Mouse (Mus musculus): ENCODE measurements around the gene Rnf214.

Rnf214 gene

DNA sequence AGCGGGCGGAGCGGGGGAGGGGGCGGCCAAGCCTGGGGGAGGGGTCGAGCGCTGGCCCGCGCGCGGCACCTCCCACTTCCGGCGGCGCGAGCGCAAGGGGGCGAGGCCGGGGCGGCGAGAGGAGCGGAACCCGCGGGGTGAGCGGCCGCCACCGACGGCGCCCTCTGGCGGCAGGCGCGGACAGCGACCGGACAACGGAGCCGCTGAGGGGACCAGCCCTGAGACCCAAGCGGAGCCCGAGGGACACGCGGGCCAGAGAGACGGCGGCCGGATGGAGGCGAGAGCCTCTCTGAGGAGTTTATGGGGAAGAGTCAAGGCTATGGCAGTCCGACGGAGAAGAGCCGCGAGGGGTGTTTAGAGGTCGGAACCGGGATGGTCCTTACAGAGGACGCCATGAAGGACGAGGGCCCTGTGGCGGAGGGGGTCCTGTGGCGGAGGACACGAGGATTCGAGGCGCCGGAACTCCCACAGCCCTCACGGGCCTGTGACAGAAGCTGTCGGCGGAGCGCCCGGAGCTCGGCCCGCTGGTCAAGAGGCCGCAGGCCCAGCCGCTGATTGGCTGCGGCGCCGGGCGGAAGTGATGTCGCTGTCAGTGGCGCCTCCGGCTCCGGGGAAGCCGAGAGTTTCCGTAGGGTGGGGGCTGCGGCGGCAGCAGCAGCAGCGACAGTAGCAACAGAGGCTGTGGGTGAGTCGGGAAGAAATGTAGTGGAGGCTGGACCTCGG lies at the start of gene Rnf214, which contains the start of gene Pcsk7:
Gene Rnf214 (minus strand): TSS at position 557 of the 723 bp plus-strand sequence.
Gene Pcsk7 (plus strand): TSS at position 143 of the 723 bp plus-strand sequence.
- peak; percentile 89 for DNase-seq (ENCODE audit: low spot score)

DNA sequence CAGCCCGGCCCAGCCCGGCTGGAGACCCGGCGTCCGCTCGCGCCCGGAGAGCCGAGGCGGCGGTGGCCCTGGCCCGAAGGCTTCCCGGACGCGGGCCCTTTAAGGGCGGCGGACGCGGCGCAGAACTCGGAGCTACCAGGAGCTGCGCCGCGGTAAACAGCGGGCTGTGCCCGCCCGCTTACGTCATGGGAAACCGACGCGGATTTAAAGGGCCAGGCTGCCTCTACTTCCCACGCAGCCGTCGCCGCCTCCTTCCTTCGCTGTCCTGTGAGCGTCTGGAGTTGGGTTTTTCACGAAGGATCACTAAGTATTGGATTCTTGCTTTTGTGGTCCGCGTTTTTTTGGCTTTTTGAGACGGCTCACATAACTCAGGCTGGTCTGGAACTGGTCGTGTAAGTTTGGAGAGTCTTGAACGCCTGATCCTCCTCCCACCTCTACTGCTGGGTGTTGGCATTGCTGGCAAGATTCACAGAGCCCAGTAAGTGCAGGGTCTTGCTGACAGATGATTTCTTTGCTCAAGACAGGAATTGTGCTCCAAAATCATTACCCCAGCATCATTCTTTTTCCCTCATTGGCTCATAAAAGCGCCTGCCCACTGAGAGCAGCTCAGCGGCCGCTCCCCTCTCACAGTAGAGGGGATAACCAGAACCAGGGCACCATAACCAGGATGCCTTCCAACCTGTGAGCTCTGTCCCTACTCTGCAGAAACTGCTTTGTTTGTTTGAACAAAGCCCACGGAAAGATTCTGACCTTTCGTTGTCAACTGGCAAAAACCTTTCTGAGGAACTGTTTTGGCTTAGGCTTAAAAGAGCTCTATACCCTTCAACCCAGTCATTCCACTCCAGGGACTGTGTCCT lies 48.6 kb upstream of the Rnf214 start, which contains the start of gene Sidt2:
Gene Sidt2 (minus strand): TSS at position 152 of the 857 bp plus-strand sequence.
- DNase-seq (ENCODE audit: low spot score), result peak; percentile 76

DNA sequence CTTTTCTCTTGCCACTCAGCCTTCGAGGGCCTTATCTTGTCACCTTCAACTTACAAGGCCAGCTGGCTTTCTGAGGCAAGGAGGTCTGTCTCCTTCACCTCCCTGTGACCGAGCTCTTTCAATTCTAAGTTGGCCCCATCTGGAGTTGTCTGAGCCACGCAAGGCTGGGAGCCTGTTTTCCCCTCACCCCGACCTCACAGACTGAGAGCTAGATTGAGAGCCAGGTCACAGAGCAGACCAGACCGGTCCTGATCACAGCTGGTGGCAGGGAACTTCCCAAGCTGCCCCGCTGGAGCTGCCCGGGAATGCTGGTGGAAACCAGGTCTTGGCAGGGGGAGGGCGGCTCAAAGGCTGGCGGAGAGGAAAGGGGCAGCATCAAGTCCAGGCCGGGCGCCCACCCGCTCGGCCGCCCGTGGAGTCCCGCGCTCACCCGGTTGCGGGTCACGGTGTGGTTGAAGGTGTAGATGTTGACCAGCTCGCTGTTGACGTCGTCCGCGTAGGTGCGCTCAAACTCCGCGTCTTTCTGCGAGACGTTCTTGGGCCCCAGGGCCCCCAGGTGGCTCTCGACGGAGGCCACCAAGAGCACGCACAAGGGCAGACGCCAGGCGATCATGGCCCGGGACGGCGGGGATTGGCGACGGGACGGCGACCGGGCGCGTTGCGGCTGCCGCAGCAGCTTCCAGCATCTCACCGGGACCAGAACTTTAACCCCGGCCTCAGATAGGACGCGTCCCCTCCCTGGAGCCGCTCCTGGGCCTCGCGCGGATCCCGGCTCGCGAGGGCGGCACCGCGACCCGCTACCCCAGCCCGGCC lies 47.8 kb upstream of the Rnf214 start:
- no peak for DNase-seq (ENCODE audit: low spot score)

DNA sequence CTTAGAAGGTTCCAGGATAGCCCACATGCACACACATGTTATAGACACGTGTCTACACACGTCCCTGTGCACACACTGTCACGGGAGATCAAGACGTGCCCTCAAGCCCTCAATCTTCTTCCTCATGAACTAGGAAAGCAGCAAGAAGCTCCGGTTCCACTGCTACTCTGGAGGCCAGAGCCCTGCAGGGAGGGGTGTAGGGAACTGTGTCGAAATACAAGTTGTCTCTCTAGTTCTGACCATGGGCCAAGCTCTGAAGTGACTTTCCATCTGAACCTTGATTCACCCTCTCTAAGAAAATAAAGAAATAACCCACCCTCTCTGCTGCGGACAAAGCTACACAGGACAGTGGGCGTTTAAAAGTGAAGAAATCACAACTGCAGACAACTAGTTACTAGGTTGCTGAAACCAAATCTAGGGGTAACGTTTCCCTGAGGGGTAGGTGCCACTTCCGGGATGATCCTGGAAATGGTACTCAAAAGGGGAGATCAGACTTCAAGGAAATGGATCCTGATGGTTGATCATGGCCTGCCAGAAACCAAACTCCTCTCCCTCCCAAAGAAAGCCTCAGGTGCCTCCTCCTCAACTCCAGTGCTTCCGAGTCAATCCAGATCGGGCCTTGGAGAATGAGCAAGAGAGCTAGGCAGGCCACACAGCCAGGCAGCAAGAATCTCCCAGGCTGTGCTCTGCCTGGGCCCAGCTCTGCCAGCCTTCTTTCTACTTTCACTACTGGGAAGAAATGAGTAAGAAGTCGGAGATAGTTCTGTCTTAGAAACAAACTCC lies 47.0 kb upstream of the Rnf214 start:
- no peak for DNase-seq (ENCODE audit: low spot score)

DNA sequence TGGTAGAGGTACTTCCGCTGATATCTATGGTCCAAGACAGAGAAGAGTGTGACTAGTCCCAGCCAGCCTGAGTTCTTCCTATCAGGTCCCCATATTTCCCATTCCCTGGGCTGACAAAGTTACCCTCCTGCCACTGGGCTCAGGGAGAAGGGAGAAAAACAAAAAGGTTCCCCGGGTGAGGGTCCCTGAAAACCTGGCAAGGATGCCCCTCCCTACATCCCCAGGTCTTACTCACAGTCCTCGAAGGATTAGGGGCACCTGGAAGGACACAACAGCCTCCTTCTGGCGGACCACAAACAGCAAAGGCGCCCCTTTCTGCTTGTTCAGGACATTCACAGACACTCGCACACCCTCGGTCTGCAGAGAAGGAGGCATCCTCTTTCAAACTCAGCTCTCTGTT lies 46.2 kb upstream of the Rnf214 start:
- DNase-seq (ENCODE audit: low spot score), result no peak

DNA sequence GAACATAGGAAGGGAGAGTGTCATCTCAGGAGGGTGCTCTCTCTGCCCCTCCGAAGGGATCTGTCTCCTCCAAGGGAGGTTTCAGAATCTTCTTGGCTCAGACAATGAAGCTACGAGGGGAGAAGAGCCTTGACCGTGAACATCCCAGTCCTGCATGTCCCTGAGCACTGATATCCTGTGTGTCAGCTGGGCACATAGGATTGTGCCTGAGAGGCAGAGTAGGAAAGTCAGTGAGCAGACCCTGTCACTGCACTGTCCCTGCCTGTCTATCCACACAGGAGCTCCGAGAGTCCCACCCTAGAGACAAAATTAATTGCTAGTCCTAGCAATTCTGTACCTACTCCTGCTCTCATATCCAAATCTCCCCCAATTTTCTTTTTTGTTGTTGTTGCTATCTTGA lies 45.3 kb upstream of the Rnf214 start:
- no peak for DNase-seq (ENCODE audit: low spot score)

DNA sequence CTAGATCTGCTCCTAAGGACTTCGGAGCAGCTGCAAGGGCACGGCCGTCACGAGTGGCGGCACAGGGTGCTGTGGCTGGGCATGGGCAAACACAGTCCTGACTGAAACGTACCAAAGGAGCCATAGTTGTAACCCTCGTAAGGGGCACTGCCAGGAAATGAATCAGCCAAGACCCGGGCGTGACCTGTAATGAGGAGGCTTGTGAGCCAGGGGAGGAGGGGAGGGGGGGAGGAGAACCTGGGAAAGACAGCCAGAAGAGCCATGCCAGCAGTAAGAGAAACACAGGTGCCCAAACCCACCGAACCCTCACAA lies 40.1 kb upstream of the Rnf214 start:
- no peak for DNase-seq (ENCODE audit: low spot score)

DNA sequence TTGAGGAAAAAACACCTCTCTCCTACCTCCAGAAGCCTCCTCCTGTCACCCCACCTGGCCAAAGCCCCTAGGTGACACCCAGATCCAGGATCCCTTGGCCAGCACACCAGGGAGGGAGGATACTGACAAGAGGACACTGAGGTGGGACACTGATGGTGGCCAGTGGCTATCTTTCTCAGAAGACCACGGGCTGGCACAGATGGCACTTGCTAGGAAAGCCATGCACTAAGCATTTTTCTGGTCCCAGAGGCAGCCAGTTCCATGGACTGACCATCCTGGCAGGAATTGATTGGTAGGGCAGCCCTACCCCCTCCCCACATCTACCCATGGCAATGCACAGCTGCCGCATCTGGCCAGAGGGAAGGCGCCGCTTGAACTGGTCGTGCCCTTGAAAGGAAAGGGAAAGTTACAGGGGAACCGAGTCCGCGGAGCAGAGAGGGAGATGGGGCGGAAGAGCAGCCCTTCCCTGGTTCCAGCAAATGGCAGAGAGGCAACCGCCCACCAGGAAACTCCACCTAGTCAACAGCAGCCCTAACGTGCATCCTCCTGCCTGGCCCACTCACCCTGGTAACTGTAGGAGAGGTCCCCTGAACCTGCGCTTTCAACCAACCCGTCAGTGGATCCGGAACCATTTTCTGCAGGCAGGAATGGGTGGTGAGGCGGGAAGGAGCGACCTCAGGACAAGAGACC lies 39.6 kb upstream of the Rnf214 start:
- no peak for DNase-seq (ENCODE audit: low spot score)

DNA sequence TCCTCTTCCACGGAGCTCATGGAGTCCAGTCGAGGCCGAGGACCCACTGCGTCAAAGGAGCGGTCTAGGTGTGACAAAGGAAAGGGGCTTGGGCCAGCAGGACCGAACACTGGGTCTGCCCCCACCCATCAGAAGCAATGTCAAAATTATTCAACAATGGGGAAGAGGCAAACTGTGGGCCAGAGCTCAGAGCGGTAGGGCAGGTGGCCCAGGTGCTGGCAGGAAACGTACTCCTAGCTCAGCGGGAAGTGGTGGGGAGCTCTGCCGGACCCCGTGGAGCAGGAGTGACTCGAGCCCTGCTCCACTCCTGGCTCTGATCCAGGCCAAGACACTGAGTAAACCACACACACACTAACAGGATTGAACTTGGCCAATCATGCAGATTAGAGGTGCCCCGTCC lies 39.0 kb upstream of the Rnf214 start:
- DNase-seq (ENCODE audit: low spot score), result no peak

DNA sequence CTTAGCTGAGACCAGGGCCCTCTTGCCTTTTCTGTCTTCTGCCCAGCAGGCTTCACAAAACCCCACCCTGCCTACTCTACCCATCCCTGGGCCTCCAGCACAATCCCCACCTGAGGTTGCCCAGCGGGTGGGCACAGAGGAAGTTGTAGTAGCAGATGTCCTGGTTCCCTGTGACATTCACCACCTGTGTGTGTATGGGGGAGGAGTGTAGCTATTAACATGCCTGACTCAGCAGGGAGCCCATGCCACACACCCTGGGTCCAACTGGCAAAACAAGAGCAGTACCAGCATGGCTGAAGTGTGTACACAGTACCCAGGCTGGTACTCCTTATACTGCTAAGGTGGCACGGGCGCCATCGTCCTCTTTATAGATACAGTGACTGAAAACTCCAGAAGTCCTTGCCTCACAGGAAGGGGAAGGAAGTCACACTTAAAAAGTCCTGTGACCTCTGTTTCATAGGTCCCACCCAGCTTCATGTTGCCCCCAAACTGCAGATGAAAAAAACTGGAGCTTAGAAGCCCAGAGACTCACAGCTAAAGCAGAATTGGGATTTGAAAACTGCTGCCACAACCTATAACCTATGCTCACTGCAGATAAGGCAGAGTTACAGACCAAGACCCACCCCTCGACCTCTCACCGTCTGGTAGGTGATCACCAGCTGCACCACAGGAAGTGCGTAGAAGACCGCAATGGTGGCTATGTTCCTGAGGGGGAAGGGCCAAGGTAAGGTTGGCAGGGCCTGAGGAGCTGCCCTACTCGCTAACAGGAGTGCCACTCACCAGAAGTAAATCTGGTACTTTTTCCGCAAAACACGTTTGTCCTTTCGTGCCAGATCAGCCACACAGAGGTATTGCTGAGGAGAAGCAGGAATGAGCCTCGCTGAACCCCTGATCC lies 38.0 kb upstream of the Rnf214 start:
- DNase-seq (ENCODE audit: low spot score), result no peak

DNA sequence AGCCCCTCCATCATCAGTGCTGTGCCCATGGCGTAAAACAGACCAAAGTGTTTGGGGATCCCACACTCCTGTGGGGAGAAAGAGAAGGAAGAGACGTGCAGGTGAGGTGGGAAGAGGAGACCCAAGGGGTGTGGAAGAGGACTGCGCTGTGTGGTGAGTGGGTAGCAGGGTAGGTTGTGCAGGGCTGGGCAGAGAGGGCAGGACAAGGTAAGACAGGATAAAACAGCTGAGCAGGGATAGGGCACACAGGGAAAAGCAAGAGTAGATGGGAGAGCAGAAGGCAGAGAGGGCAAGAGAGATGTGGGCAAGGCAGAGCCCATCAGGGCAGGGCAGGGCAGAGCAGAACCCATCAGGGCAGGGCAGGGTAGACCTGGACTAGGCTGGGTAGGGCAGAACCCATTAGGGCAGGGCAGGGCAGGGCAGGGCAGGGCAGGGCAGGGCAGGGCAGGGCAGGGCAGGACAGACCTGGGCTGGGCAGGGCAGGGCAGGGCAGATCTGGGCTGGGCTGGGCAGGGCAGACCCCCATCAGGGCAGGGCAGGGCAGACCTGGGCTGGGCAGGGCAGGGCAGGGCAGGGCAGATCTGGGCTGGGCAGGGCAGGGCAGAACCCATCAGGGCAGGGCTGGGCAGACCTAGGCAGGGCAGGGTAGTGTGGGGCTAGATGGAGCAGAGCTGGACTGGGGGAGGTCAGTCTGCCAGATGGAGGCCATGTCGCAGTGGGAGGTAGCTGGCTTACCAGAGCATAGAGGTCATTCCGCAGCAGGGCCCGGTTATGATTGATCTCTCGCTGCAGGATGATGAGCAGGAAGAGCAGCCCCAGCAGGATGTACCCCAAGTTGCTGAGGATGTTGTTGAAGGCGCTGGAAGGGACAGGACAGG lies 37.2 kb upstream of the Rnf214 start:
- no peak for DNase-seq (ENCODE audit: low spot score)

DNA sequence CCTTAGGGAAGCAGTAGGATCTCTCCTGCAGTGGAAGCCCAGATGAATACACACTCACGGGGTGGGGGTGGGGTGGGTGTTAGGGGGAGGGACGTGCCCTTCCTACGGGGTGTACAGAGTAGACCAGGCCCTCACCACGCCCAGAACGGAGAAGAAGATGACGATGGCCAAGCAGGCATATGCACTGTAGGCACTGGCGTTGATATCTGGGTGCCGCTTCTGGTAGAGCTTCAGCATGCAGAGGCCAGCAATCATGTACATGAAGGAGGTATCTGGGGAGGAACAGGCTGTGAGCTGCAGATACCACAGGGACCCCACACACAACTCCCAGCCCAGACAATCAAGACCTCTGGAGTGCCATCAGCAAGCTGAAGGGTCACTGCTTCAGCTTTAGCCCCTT lies 36.2 kb upstream of the Rnf214 start:
- no peak for DNase-seq (ENCODE audit: low spot score)

DNA sequence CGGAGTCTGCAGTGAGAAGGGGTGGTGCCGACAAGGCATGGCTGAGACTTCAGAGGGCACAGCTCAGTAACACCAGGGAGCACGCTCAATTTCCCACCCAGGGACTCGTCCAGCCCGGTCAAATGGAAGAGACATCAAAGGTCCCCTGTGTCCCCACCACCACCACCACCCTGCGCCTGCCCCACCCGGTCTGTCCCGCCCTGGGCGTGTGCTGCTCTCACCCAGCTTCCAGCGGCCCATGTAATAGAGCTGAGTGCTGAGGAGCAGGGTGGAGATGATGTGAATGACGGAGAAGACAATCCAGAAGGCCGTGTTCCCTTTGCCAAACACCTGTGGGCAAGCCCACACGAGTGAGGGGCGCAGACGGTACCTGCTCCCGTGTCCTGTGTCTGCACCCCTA lies 35.8 kb upstream of the Rnf214 start:
- DNase-seq (ENCODE audit: low spot score), result no peak

DNA sequence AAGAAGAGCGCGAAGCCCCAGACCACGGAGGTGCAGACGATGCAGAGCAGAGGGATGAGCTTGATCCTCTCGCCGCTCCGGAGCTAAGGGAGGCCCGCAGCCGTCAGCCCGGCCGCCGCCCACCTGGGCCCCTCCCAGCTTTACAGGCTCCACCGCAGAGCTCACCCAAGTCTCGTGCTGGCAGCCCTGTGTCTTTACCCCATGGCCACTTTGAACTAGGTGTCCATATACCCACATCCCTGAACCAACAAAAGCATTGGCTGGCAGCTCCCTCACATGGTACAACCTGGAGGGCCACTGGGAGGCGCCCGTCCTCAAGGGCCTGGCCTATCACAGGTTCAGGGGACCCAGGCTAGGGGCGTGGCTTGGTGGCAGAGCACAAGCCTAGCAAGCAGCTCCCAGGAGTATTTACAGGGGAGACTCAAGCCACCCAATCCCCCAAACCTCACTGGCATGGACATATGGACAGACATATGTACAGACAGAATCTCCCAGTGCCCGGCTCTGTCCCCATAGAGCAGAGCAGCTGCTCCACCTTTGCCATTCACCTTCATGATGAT lies 34.7 kb upstream of the Rnf214 start:
- no peak for DNase-seq (ENCODE audit: low spot score)

DNA sequence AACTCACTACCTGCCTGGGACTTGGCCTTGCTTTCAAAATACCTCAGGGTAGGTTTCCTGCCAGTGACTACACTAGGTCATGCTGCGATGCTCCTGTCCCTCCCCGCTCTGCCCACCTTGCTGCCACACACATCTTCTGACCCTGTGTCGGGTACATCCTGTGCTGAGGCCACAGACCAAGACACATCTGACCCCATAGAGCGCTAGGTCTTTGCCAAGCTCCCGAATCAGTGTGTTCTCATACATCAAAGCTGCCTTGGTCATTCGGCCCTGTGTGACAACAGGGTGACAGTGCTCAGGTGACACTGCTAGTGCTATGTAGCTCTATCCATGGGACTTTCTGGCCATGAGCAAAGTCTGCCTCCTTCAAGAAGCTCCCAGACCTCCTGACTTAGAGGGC lies 33.1 kb upstream of the Rnf214 start:
- DNase-seq (ENCODE audit: low spot score), result no peak

DNA sequence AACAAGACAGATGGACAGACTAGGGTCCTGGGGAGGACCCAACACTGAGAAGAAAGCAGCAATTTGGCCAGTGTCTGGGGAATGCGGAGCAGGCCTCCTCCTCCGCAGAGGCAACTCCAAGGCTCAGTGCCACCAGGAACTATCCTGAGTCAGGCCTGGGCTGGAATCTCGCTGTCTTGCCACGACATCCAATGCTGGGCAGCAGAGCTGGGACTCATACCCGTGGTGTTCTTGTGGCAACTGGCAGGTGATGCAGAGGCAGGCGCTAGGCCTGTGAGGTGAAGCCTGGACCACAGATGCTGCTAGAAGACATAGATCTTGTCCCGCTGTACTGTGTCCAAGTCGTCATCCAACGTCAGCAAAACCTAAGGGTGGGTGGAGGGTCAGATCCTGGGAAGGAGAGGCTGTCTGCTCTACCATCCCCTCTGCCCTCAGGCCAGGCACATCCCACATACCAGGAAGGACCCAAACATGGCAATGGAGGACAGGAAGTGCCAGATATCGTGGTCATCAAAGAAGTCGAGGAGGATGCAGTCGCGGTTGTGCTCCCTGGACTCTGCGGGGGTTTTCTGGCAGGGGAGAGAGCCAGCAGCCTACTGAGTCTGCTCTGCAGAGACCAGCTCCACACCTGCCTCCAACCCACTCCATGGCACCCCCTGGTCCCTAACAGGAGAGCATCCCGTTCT lies 32.4 kb upstream of the Rnf214 start:
- DNase-seq (ENCODE audit: low spot score), result no peak

DNA sequence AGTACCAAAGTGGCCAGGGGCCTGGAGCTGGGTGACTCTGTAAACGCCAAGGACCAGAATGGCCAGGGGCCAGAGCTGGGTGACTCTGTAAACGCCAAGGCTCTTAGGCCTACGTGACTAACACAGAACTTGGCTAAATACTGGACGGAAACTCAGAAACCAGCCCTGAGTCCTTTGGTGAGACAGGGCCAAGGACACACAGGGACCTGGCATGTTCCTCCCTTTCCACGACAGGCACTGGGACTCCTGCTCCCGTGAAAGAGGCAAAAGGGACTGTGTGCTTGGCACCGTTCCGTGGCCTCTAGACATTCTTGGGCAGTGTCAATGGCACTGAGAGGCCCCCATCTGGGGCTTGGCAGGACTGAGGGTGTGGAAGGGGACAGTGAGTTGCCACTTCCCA lies 31.4 kb upstream of the Rnf214 start:
- no peak for DNase-seq (ENCODE audit: low spot score)

DNA sequence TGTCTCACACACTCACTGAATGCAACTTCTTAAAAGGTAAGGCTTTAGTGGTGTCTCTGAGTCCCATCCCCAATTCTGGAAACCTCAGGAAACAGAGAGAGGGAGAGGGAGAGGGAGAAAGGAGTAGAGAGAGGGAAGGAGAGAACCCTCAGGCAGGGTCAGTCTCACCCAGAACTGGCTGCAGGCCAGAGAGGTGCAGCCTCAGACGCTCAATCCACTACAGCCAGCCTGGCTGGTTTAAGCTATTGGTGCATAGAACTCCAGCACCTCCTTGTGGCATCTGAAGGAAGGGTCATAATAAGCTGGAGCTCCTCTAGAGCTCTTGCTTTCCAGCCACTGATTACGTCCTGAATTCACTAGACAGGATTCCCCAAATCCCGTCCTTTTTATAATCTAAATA lies 30.2 kb upstream of the Rnf214 start:
- peak; percentile 68 for DNase-seq (ENCODE audit: low spot score)

Data from ovary, postnatal 14 days (tissue).